Mouse (Mus musculus) frontal cortex, adult 2 months (tissue): ENCODE data around the gene Ubqln2. TPM values are rescaled to one million over a fixed set of nuclear protein-coding genes. Genes with fewer than 3 reads are reported as not detected.
A peak's percentile ranks its signal among the peaks of the same experiment; 100 is the strongest.

ENCODE experiments used
- DNase-seq, 2 experiments: peaks; one replicate each; pipeline ENCODE4 v3.0.0; 2022; ENCODE audit warnings: low spot score in 1 of 2; ENCODE audit errors: extremely low spot score in 1 of 2
- polyA plus RNA-seq: library from polyadenylated mRNA; depleted of rRNA; stranded (reverse); fragments of >200 nt; gene quantifications from 2 replicates; pipeline ENCODE4 v1.2.3, GENCODE M21; 2012; rRNA removed

The Ubqln2 gene
- 136 and 146 TPM in 2 replicates for polyA plus RNA-seq

DNA sequence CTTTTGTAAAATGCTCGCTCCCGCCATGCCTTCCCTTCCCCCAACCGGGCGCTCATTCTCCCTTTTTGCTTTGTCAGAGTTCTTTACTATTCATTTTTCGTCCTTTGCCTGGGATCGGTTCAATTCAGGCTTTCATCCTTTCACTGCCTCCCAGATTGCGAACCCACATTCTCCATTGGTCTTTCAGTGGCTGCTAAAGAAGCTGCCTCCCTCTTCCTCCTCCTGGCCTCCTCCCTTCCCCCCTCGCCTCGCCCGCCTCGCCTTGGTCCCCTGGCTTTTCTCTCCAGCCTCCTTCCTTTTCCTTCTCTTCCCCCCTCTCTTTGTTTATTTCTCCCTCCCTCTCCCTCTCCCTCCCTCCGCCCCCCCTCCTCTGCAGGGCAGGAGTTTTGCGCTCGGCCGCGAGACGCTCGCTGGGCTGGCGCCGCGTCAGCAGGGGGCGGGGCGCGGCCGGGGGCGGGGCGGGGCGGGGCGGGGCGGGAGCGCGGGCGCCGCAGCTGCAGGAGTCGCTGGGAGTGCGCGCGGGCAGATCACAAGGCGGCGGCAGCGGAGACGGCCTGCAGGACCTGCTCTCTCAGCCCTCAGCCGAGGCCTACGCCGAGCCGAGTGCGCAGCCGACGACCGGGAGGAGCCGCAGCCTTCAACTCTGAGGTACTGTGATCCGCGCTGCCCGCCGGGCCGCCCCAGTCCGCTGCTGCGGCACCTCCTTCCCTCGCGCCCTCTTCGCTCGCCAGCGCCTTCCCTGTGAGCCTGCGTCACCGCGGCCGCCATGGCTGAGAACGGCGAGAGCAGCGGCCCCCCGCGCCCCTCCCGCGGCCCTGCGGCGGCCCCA lies at the start of gene Ubqln2:
TSS of gene Ubqln2 (plus strand) at position 540 of the 829 bp plus-strand sequence.
- peak; percentile 33 to 68 for DNase-seq

DNA sequence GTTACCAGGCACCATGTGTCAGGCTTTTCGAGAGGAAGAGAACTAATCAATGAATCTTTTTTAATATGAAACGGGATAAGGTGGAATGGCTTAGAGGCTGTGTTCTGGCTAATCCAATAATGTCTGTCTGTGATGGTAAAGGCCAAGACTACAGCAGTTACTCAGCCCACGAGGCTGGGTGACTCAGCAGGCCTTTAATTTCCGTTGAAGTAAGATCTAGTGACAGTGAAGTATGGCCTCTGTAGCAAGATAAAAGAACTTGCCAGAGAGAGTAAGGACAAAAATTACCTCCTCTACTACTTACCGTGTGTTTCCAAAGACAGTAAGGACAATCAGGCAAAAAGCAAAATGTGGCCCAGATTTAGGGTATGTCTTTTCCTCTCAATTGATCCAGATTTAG lies 46.1 kb upstream of the Ubqln2 start:
- DNase-seq, result no peak

DNA sequence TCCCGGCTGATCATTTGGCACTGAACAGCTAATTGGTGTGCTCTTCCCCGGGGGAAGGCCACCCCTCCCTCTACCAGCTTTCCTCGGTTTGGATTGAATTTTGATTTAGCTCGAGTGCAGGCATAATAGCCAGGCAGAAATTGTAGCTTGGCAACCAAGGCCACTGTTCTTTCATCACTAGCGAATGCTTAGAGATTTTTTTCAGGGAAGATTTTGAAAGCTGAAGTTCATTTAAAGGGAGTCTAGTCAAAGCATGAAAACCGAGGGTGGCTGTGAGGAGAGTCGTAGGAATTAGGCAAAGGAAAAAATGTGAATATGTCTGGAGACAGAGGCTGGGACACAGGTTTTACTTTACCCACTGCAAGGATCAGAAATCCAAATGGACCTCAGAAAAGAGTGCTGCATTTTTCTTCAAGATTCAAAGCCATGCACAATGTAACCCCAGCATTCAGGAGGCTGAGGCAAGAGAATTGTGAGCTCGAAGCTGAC lies 21.2 kb upstream of the Ubqln2 start:
- peak in 1 of 2 experiments; percentile 38 for DNase-seq

DNA sequence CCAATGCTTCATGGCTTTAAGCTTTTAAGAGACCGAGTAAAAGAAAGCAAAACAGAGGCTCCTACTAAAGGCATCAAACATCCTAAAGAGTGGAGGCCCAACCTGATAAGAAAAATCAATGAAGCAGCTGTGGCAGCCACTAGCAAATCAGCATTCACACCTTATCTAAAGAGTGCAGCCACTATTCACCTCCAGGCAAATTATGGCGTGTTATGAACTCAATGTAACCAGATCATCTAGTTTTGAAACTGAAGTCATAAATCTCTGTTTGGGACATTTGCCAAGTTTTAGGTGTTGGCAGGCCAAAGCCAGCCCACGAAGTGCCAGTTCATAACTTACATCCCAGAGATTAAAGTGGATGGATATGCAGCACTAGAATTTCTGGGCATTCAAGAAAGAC lies 5.7 kb upstream of the Ubqln2 start:
- no peak for DNase-seq

DNA sequence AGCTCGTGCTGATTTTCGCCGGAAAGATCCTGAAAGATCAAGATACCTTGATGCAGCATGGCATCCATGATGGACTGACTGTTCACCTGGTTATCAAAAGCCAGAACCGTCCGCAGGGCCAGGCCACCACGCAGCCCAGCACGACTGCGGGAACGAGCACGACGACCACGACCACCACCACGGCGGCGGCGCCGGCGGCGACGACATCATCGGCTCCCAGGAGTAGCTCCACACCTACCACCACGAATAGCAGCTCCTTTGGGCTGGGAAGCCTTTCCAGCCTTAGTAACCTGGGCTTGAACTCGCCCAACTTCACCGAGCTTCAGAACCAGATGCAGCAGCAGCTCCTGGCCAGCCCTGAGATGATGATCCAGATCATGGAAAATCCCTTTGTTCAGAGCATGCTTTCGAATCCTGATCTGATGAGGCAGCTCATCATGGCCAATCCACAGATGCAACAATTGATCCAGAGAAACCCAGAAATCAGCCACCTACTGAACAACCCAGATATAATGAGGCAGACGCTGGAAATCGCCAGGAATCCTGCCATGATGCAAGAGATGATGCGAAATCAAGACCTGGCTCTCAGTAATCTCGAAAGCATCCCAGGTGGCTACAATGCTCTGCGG lies 752 bp downstream of the Ubqln2 start:
- DNase-seq, result peak; percentile 1 to 17

DNA sequence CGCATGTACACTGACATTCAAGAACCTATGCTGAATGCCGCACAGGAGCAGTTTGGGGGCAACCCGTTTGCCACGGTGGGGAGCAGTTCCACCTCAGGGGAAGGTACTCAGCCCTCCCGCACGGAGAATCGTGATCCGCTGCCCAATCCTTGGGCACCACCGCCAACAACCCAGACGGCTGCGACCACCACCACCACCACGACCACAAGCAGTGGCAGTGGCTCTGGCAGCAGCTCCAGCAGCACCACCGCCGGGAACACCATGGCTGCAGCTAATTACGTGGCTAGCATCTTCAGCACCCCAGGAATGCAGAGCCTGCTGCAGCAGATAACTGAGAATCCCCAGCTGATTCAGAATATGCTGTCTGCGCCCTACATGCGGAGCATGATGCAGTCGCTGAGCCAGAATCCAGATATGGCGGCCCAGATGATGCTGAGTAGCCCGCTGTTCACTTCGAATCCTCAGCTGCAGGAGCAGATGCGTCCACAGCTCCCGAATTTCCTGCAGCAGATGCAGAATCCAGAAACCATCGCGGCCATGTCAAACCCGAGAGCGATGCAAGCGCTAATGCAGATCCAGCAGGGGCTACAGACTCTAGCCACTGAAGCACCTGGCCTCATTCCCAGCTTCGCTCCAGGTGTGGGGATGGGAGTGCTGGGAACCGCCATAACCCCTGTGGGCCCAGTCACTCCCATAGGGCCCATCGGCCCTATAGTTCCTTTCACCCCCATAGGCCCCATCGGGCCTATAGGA lies 1.4 kb downstream of the Ubqln2 start:
- DNase-seq, result peak; percentile 1 to 8

DNA sequence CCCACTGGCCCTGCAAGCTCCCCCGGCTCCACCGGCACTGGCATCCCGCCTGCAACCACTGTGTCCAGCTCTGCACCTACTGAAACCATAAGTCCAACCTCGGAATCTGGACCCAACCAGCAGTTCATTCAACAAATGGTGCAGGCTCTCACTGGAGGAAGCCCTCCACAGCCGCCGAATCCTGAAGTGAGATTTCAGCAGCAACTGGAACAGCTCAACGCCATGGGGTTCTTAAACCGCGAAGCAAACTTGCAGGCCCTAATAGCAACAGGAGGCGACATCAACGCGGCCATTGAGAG lies 2.0 kb downstream of the Ubqln2 start:
- DNase-seq, result peak in 1 of 2 experiments; percentile 7

DNA sequence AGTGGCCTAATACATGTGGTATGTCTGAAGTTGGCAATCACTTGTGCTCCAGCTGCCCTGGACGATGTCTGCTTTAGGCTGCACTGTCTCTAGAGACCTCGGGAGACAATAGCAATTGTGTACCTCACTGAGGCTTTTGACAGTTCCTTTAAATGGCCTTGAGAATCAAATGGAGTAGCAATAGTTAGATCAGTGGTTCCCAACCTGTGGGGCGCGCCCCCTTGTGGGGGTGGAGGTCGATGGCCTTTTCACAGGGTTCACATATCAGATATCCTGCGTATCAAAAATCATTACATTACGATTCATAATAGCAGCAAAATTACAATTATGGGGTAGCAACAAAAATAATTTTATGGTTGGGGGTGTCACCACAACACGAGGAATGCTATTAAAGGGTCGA lies 7.9 kb downstream of the Ubqln2 start:
- DNase-seq, result peak in 1 of 2 experiments; percentile 14

DNA sequence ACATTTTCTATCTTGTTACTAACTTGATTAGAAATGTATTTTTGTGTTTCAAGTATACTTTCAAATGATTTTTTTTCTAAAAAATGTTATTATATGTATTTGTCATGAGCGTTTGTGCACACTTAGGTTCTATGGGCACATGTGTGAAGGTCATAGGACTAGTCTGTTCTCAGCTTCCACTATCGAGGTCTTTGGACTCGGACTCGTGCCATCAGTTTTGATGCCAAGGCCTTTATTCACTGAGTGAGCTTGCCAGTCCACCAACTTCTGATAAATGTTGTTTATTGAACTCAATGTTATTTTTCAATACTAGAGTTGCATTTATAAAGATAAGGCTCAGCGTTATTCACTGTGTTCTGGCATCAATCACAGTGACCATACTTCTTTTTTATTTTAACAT lies 17.5 kb downstream of the Ubqln2 start:
- no peak for DNase-seq

DNA sequence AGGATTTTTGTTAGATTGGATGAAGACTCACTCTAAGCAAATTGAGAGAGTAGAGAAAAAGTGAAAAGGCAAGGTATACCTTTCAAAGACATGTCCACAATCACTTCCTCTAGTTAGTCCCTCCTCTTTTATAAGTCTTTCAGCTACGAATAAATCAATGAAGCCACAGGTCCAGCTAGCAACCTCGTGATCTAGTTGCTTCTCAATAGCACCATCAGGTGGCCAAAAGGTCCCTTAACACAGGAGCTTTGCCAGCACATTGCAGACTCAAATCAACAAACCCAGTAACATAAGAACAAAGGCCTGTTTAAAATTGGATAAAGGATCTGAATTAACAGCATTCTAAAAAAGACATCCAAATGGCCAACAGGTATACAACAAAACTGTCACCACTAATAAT lies 30.4 kb downstream of the Ubqln2 start:
- DNase-seq, result peak in 1 of 2 experiments; percentile 10

Other genes starting within 250 kb of the Ubqln2 start
- gene Cypt3, start 60.4 kb downstream of the Ubqln2 start, polyA plus RNA-seq, result not detected in 2 replicates
- 2.6 and 3.5 TPM in 2 replicates for gene Kctd12b, start 198.2 kb downstream of the Ubqln2 start, polyA plus RNA-seq
- gene Nbdy, start 225.4 kb downstream of the Ubqln2 start, polyA plus RNA-seq, result 82.4 and 95.9 TPM in 2 replicates